Mouse (Mus musculus) neutrophil, adult 5-6 weeks (primary cell): Measurements from ENCODE around the gene Hoxd10. TPM values are rescaled to one million over a fixed set of nuclear protein-coding genes. Genes with fewer than 3 reads are reported as not detected.

Experiments used
- ATAC-seq: fragments of 151-379, 151-347 bp; 2 replicates; pipeline ENCODE4 v1.8.0; 2017; ENCODE audit warnings: mild to moderate bottlenecking, moderate TSS enrichment; ENCODE audit not compliant: insufficient number of reproducible peaks, poor library complexity, low FRiP score, severe bottlenecking; ENCODE audit errors: extremely low read depth
- total RNA-seq: library from RNA; stranded (forward); fragments of 200-1000 nt; gene quantifications from 2 replicates; pipeline ENCODE4 v1.2.3, GENCODE M21; 2017

The Hoxd10 gene
- total RNA-seq, 1 experiment from 2014 or later = not detected

- no peak for ATAC-seq
These were observed 29.3 kb downstream of the Hoxd10 start for GRCm38 (mm10) chr2:74720955-74721491.

GRCm38 (mm10) chr2:74721882-74722281, 30.2 kb downstream of the Hoxd10 start:
- no peak for ATAC-seq

GRCm38 (mm10) chr2:74722949-74723348, 31.2 kb downstream of the Hoxd10 start:
- no peak for ATAC-seq

GRCm38 (mm10) chr2:74724244-74725015, 32.7 kb downstream of the Hoxd10 start:
- no peak for ATAC-seq

DNA sequence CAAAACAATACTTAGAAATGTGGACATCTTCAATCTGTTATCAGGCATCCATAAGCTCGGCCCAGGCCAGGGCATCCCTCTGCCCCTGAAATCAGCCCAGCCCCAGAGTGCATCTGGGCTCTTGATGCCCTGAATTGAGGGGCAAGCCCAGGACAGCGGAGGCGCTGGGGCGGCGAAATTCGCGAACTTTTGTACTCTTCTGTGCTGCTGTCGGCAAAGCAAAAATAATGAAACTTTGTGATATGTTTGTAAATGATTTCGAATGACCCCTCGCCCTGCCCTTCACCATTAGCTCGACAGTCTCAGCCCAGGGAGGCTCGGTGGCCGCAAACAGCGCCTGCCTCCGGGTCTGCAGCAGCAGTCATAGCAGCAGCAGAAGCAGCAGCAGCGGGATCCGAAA, 33.4 kb downstream of the Hoxd10 start:
- no peak for ATAC-seq

GRCm38 (mm10) chr2:74726551-74726950, 34.8 kb downstream of the Hoxd10 start, which contains the start of gene Gm28230:
Gene Gm28230 (plus strand): TSS chr2:74726728.
- ATAC-seq = no peak

DNA sequence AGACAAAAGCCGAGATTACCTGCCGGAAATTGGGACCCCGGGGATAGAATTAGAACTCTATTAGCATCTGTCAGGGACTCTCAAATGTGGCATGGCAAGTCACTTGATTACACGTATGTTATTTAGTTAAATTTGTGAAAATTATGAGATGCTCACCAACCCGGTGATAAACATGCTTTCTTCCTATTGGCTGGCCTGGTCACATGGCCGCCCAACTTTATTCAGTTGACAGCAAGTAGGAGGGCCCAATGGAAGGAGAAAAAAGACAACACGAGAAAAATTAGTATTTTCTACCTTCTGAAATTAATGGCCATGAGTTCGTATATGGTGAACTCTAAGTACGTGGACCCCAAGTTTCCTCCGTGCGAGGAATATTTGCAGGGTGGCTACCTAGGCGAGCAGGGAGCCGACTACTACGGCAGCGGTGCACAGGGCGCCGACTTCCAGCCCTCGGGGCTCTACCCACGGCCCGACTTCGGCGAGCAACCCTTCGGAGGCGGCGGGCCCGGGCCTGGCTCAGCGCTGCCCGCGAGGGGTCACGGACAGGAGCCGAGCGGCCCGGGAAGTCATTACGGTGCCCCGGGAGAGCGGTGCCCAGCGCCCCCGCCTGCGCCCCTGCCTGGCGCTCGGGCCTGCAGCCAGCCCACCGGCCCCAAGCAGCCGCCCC, 35.4 kb downstream of the Hoxd10 start:
- ATAC-seq = no peak

DNA sequence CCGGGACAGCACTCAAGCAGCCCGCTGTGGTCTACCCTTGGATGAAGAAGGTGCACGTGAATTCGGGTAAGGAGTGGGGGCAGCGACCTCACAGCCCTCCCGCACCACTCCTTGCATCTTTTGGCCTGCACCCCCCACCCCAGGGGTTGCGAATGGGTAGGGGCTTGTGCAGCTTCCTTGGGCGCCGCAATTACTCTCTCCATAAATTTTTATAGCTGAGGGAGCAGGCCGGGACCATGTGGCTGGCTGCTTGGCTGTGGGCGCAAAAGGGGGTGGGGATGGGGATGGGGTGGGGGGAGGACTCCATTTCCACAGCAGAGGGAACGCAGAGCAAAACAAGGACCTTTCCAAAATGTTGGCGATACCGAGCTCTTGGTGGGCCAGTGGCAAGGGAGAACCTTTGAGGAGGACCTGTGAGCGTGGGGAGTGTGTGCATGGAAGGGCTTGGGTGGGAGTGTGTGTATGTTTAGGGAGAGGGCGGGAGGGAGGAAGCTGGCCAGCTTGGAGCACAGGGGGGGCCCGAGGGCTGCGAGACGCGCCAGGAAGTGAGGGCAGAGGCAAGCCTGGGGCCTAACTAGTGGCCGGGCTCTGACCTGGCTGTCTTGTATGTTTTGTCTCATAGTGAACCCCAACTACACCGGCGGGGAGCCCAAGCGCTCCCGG, 36.0 kb downstream of the Hoxd10 start:
- no peak for ATAC-seq

- no peak for ATAC-seq
These were observed 36.6 kb downstream of the Hoxd10 start for GRCm38 (mm10) chr2:74728303-74728680.

- ATAC-seq = no peak
These were observed 38.6 kb downstream of the Hoxd10 start for GRCm38 (mm10) chr2:74730331-74730730.

DNA sequence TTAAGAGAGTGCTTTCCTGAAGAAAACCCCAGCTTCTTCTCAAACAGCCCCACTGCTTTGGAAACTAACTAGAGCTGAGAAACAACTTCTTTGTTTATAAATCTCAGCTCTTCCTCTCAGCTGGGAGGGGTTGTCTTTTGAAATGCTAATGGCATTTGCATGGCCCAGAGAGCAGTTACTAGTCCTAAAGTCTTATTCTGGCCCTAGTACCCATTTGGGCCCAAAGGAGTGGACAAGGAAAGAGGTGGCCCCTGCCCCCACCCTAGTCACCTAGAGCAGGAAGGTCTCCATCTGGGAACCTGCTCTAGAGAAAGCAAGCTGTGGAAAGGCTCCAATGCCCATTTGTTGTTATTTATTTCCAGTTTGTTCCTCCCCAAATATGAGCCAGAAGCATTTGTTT, 39.3 kb downstream of the Hoxd10 start:
- ATAC-seq = no peak

DNA sequence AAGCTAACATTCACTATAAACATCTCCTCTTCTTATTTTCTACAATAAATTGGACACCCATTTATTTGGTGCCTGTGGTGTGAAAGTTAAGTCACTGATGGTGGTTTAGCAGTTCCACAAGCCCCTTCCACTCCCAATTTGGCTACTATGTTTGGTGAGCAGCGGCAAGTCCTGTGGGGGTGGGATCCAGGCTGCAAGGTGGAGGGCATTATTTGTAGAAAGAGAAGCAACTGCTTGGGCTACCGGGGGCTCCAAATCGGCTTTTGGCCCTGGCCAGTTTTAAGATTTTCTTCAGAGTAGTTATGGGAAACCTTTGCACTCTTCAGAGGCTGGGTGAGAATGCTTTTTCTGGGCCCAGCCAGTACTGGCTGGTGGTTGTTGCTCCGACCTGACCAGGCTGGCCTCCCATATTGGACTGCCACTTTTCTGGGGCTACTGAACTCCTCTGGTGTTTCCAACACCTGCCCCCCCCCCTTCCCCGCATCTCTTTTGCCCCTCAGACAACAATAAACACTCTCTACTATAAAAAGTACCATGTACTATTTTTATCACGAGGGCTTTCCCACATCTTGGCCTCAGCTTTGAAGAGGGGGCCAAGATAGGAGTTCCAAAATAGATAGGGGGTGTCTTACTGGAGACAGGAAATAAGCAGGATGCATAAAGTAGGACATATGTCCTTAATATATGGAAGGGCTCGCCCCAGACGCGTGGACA, 40.2 kb downstream of the Hoxd10 start:
- no peak for ATAC-seq

DNA sequence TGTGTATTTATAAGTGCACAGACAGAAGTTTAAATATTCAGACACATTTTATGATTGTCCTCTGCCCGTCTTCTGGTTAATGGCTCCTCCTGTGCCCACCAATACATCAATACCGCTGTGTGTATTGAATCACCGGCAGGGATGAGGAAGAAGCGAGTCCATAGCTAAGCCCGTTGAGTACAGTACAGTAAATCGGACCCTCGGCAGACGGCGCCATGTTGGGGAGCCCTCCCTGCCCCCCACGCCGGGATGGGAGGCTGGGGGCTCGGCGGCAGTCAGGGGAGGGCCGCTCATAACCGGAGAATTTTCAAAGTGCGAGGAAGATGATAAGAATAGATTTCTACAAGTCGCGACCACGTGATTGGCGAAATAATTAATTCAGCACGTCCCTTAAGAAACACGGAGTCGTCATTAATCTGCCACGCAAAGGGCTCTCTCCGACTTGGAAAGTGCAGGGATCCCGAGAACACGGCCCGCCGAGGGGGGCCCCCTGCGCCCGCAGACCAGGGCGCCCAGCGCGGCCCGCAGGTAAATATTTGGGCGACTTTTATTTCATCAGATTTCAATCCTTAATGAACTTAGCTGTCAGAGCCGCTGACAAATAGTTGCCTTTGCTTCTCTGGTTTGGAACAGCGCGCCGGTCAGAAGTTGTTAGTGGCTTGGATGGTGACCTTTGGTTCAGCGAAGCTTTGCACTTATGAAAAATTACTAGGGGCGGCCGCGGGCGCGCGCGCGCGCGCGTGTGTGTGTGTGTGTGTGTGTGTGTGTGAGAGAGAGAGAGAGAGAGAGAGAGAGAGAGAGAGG, 41.0 kb downstream of the Hoxd10 start:
- no peak for ATAC-seq

DNA sequence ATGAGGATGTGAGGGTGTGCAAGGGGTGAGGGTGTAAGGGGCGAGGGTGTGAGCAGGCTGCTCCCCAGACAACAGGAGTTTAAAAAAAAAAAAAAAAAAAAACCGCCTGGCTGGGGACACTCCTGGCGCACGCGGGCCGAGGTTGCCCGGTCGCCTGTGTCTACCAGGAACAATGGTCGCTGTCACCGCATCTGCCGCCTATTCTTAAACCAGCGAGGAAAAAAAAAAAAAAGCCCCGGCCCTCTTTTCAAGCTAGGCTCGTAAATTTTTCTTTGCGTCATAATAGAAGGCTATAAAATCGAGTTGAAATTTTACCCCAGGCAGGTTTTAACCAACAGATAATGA, 41.6 kb downstream of the Hoxd10 start:
- no peak for ATAC-seq

DNA sequence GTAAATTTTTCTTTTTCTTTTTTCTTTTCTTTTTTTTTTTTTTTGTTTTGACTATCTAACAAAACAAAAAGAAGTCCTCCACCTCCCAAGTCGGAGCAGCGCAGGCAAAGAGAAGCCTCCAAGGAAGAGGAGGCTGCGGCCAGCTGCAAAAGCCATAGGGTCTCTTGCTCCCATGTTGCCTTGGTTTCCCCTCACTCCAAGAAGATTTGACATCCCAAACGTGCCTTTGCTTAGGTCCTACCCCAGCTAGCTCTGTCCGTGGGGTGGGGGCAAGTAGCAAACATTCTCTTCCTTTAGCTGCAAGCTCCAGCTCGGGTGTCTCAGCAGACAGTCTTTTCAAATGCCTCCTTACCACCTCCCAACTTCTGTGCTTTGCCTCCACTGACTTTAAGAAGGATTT, 42.0 kb downstream of the Hoxd10 start:
- no peak for ATAC-seq

DNA sequence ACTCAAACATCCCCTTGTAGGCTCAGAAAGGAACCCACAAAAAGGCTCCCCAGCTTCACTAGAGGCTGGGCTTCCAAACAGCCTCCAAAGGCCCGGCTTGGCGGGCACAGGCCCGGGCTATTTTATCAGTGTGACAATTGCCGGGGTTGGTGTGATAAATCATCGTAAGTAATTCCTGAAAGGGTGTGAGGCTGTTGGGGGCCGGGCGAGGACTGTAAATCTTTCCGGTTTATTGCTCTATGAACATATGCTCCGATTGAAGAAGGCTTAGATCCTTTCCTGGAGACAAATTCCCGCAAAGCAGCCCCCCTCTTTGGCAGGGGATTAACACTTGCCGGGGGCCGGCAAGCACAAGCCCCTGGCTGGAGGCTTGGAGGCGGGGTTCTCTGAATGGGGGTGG, 42.7 kb downstream of the Hoxd10 start:
- no peak for ATAC-seq

- ATAC-seq = no peak
These were observed 43.5 kb downstream of the Hoxd10 start for GRCm38 (mm10) chr2:74734996-74735811.
